Mouse (Mus musculus) liver, postnatal 0 days (tissue): ENCODE data around the gene Tm2d1. TPM values are rescaled to one million over a fixed set of nuclear protein-coding genes. Genes with fewer than 3 reads are reported as not detected.

ENCODE experiments used
- ATAC-seq: fragments of 200-750 bp; cut with Nextera tagmentation; 2 replicates; pipeline ENCODE4 v1.8.0; 2017; ENCODE audit warnings: mild to moderate bottlenecking, moderate library complexity
- DNase-seq: peaks from one replicate; pipeline ENCODE4 v3.0.0-alpha.2; 2016
- H3K27ac ChIP-seq: fragments of 300-500 bp; sonication (generic); 2 replicates; pipeline ENCODE4 v1.5.1; 2014; ENCODE audit warnings: antibody characterized with exemption, moderate library complexity, mild to moderate bottlenecking, low read depth
- H3K27me3 ChIP-seq: fragments of 300-500 bp; sonication (generic); 2 replicates; pipeline ENCODE4 v1.6.1; 2014; ENCODE audit warnings: low read length, control low read depth, mixed read lengths; ENCODE audit not compliant: insufficient read depth
- H3K36me3 ChIP-seq: fragments of 300-500 bp; sonication (generic); replicated peaks from 2 replicates; pipeline ENCODE4 v1.6.1; 2014; ENCODE audit warnings: mild to moderate bottlenecking, control low read depth, low read length, moderate library complexity, mixed read lengths; ENCODE audit not compliant: insufficient read depth
- H3K4me1 ChIP-seq: fragments of 300-500 bp; sonication (generic); 2 replicates; pipeline ENCODE4 v1.6.1; 2014; ENCODE audit warnings: antibody characterized with exemption, mild to moderate bottlenecking, control low read depth; ENCODE audit not compliant: insufficient read depth
- H3K4me2 ChIP-seq: fragments of 300-500 bp; sonication (generic); 2 replicates; pipeline ENCODE4 v1.6.1; 2014; ENCODE audit warnings: low read depth, mild to moderate bottlenecking, low read length, moderate library complexity, mixed read lengths
- H3K4me3 ChIP-seq: fragments of 300-500 bp; sonication (generic); 2 replicates; pipeline ENCODE4 v1.5.1; 2014; ENCODE audit warnings: low read depth, low read length
- H3K9ac ChIP-seq: fragments of 300-500 bp; sonication (generic); replicated peaks from 2 replicates; pipeline ENCODE4 v1.6.1; 2014; ENCODE audit warnings: mild to moderate bottlenecking, moderate library complexity
- H3K9me3 ChIP-seq: fragments of 300-500 bp; sonication (generic); 2 replicates; pipeline ENCODE4 v1.6.1; 2016; ENCODE audit warnings: mild to moderate bottlenecking, control low read depth, low read length, mixed read lengths
- CTCF ChIP-seq: sonication (generic); IDR thresholded peaks from 2 replicates; pipeline ENCODE4 v1.5.1; 2016; ENCODE audit warnings: antibody characterized with exemption, low read depth
- EP300 ChIP-seq: IDR thresholded peaks from 2 replicates; pipeline ENCODE4 v1.6.1; 2016; ENCODE audit warnings: antibody characterized with exemption, low read depth, mild to moderate bottlenecking
- WGBS: fragments of 180-500 bp; shearing (Covaris S2); extraction: QIAGEN DNeasy Blood & Tissue Kit; methylation state at CpG from one replicate; pipeline ENCODE4 v1.1.7; 2014; ENCODE audit not compliant: insufficient replicate concordance; 5-methylcytosine and 5-hydroxymethylcytosine counted together
- polyA plus RNA-seq: library from polyadenylated mRNA; unstranded; fragments of >200 nt; fragmentation: Nextera tagmentation; extraction: Ambion mirVana; gene quantifications from 2 replicates; pipeline ENCODE4 v1.2.1, GENCODE M21; 2015

The Tm2d1 gene
- polyA plus RNA-seq, 1 experiment from 2014 or later, result 50.6 TPM

GRCm38 (mm10) chr4:98337197-98337596, 45.9 kb downstream of the Tm2d1 start:
- WGBS, result 57% methylated on average over 5 of the region's 5 CpGs
- TF ChIP-seq CTCF (no peak), EP300 (no peak)
- Histone ChIP-seq H3K4me3 (no peak overlapping the region), H3K36me3 (no peaks in the 10 kb centered on the region), H3K27ac (no peak overlapping the region), H3K9me3 (no peaks in the 10 kb centered on the region), H3K4me2 (no peak overlapping the region), H3K9ac (no peak overlapping the region), H3K27me3 (no peaks in the 10 kb centered on the region), H3K4me1 (no peaks in the 10 kb centered on the region)
- no peak for ATAC-seq
- DNase-seq, result no peak

- Histone ChIP-seq H3K9ac (no peak overlapping the region), H3K27me3 (no peaks in the 10 kb centered on the region), H3K4me1 (no peaks in the 10 kb centered on the region), H3K27ac (no peak overlapping the region), H3K4me3 (no peak overlapping the region), H3K4me2 (no peak overlapping the region), H3K36me3 (no peaks in the 10 kb centered on the region), H3K9me3 (no peaks in the 10 kb centered on the region)
- TF ChIP-seq CTCF (no peak), EP300 (no peak)
- DNase-seq, result no peak
- 74% methylated on average over 8 of the region's 8 CpGs for WGBS
- ATAC-seq, result no peak
Measured at GRCm38 (mm10) chr4:98335726-98336125, 47.4 kb downstream of the Tm2d1 start.

DNA sequence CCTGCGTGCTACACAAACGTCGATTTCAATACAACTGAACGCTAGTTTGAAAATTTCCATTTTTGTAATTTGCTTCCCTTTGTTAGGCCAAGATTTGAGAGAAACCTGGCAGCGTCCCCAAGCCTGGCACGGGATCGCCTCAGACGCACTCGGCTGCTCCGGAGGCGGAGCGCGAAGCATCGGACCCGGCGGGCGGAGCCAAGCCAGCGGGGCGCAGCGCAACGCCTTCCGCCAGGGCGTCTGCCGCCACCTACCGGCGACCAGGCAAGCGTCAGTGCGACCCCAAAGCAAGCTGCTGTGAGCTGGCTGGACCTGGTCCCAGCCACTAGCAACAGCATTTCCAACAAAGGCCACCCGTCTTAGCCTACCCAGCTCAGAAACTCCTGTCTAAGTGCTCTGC, 60.9 kb downstream of the Tm2d1 start:
- ATAC-seq (peak; percentile 89), DNase-seq (peak; percentile 89)
- H3K9ac ChIP-seq, result peak overlapping the region; percentile 50; the same call in 1 of the 2 replicates
- peaks cover 6% of the 10 kb centered on the region; the same call in 1 of the 2 replicates for H3K4me1 ChIP-seq
- H3K9me3 ChIP-seq, result peaks cover 4% of the 10 kb centered on the region; the same call in 1 of the 2 replicates
- H3K27me3 ChIP-seq, result peaks cover 12% of the 10 kb centered on the region; the same call in 1 of the 2 replicates
- H3K27ac ChIP-seq, result 0 out of 2 replicates have a peak overlapping the region, but pooled peaks have one; percentile 32
- H3K36me3 ChIP-seq, result no peaks in the 10 kb centered on the region
- peak overlapping the region; percentile 52 for H3K4me3 ChIP-seq
- H3K4me2 ChIP-seq, result peak overlapping the region; percentile 88
- WGBS, result under 1% methylated on average over 29 of the region's 29 CpGs
- TF ChIP-seq EP300, result no peak
- TF ChIP-seq CTCF, result peak; percentile 96

- Histone ChIP-seq H3K9me3 (peaks cover 4% of the 10 kb centered on the region; the same call in 1 of the 2 replicates), H3K4me1 (peaks cover 6% of the 10 kb centered on the region; the same call in 1 of the 2 replicates), H3K4me2 (peak overlapping the region; percentile 88), H3K36me3 (no peaks in the 10 kb centered on the region), H3K4me3 (peak overlapping the region; percentile 52), H3K9ac (peak overlapping the region; percentile 50; the same call in 1 of the 2 replicates), H3K27ac (0 out of 2 replicates have a peak overlapping the region, but pooled peaks have one; percentile 32), H3K27me3 (peaks cover 12% of the 10 kb centered on the region; the same call in 1 of the 2 replicates)
- ATAC-seq (peak; percentile 53; the same call in 1 of the 2 replicates), DNase-seq (peak; percentile 18)
- WGBS, result 5% methylated on average over 18 of the region's 18 CpGs
- no peak for TF ChIP-seq EP300
Measured at GRCm38 (mm10) chr4:98321371-98322111, 61.6 kb downstream of the Tm2d1 start.

DNA sequence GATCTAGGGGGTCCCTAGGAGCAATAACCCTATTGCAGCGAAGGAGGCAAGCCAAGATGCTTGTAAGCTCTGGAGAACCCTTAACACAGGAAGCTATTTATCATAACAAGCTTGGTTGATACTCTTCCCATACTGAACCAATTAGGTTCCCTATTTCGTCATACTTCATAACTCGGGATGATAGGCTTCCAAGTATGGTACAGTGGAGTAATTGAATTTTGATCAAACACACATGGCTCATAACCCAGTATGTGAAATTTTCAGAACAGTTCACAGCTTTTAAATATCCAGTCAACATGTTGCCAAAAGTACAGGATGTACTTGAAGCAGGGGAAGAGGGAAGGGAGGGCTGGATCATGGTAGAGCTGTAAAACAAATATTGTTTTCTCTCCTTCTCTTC, 64.3 kb downstream of the Tm2d1 start:
- Histone ChIP-seq H3K4me1 (peaks cover 6% of the 10 kb centered on the region; the same call in 1 of the 2 replicates), H3K27ac (no peak overlapping the region), H3K9ac (no peak overlapping the region), H3K4me2 (no peak overlapping the region), H3K36me3 (no peaks in the 10 kb centered on the region), H3K4me3 (no peak overlapping the region), H3K27me3 (peaks cover 12% of the 10 kb centered on the region; the same call in 1 of the 2 replicates), H3K9me3 (no peaks in the 10 kb centered on the region)
- TF ChIP-seq EP300 (0 out of 2 replicates have a peak, but pooled peaks have one; percentile 32), CTCF (no peak)
- no peak for ATAC-seq
- no peak for DNase-seq
- WGBS, result 63% methylated on average over 3 of the region's 3 CpGs

GRCm38 (mm10) chr4:98317149-98317548, 66.0 kb downstream of the Tm2d1 start:
- Histone ChIP-seq H3K4me3 (no peak overlapping the region), H3K4me2 (no peak overlapping the region), H3K9me3 (no peaks in the 10 kb centered on the region), H3K4me1 (peaks cover 6% of the 10 kb centered on the region; the same call in 1 of the 2 replicates), H3K27me3 (peaks cover 12% of the 10 kb centered on the region; the same call in 1 of the 2 replicates), H3K9ac (no peak overlapping the region), H3K27ac (no peak overlapping the region), H3K36me3 (no peaks in the 10 kb centered on the region)
- DNase-seq, result no peak
- TF ChIP-seq EP300, result no peak
- no peak for TF ChIP-seq CTCF
- ATAC-seq, result no peak
- 78% methylated on average over 2 of the region's 2 CpGs for WGBS

Other genes with a start within 250 kb of the Tm2d1 start
- gene Patj, start 12.5 kb upstream of the Tm2d1 start, polyA plus RNA-seq, result 2.5 and 2.8 TPM in 2 replicates